Mouse (Mus musculus) liver (tissue): ENCODE results near the gene Slit1.
A peak's percentile ranks its signal among the peaks of the same experiment; 100 is the strongest.

Experiments
- DNase-seq: peaks from one replicate; pipeline ENCODE4 v3.0.0-alpha.2; 2020; ENCODE audit warnings: mixed read lengths

The Slit1 gene

DNA sequence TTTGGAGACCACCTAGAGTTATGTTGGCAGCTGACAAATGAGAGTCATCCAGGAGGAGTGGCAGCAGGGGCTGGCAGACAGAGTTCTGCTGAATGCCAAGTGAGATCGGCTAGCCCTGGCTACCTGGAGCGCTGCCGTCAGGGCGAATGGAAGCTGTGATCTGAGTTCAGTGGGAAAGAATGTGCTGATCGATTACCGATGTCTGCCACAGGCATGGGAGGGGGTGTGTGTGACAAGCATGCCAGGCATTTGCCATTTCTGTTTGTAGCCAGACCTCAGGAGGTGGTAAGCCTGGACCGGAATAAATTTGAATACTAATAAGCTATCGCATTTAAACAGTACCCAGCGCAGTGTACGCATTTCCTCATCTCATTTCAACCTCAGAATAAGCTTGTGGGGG is 91.5 kb downstream of the Slit1 start:
- DNase-seq: no peak

DNA sequence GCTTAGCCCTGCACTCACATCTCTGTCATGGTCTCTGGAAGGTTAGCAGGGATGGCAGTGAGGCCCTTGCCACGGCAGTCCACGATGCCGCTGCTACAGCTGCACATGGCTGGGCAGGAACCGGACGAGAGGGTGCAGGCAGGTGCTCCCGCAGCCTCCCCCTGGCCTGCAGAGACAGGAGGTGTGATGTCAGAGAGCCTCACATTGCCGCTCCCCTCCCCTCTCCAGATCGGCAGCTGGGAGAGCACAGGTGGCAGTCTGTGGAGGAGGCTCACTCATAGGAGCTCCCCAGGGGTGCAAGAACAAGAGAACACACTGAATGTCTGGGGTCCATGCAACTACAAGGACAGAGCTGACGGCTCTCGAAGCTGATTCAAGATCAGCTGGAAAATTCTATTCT is 94.1 kb downstream of the Slit1 start:
- DNase-seq: no peak

DNA sequence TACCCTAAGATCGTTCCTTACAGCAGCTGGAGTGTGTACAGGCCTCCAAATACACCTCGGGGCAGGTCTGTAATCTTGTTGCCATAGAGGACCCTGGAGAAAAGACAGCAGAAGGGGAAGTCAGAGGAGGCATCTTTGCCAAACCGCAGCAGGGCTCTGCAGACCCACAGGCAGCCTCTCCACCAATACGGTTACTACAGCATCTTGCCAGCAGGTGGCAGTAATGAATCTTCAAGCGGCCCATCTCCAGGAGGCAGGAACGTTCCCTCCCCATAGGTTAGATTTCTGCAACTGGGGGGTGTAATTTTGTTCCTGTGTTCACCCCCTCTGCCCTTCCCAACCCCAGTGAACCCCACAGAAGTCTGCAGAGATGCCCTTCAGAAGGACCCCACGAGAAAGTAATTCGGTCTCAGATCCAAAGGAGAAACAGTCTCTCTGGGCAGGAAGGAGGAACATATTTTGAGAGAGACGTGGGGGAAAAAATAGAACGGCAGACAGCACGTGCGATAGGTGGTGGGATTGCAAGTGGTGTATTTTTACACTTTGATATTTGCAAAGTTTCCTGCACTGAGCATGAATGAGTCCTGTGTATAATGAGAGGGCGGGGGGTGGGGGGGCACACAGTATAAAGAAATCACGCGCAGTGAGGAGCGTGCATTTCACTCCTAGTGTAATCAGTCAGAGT is 96.4 kb downstream of the Slit1 start:
- peak; percentile 68 for DNase-seq

DNA sequence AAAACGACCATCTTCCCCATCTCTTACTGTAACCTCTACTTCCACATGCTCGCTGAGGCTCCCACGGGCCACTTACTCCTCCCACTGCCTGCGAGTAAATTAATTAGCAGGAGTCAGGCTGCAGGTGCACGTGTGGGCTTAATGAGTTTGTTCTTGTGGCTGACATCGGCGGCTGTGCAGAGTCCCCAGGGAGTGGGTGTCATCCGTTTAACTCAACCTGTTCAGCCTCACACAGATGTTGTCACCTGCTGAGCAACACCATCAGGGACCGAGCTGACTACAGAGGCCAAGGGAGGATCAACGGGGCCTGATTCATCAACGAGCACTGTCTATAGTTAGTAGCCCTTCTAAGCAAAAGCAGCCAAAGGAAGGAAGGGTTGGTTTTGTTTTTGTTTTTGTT is 100.5 kb downstream of the Slit1 start:
- DNase-seq: no peak

DNA sequence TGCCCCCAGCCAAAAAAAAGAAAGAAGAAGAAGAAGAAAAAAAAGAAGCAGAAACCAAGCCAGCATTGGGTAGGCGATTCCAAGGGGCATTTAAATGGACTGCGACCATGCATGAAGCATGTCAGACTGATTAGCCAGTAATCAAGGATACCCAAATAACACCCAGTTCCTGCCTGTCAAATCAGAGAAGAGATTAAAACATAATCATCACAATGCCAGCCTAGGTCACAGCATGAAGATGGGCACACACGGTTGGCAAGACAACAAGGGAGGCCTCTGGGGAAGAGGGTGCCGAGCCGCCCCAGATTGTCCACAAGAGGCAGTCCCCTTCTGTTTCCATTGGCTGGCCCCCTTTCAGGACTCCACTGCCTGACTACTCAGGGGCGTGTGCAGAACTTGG is 108.5 kb downstream of the Slit1 start:
- DNase-seq: no peak

DNA sequence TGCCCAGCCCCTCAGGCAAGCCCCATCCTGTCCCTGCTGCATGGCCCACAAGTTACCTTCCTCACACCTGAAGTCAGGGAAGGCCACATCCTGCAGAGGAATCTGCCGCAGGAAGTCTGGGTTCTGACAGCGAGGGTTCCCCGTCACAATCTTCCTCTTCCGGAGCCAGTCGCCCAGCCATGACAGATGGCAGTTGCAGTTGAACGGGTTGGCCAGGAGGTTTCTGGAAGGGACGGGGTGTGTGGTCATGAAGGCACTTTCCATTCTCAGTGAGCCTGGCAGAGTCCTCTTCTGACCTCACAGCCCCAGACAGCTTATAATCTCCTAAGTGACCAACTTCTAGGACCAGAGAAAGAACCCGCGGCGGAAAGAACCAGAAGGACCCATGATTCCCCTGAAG is 109.4 kb downstream of the Slit1 start:
- DNase-seq: no peak

DNA sequence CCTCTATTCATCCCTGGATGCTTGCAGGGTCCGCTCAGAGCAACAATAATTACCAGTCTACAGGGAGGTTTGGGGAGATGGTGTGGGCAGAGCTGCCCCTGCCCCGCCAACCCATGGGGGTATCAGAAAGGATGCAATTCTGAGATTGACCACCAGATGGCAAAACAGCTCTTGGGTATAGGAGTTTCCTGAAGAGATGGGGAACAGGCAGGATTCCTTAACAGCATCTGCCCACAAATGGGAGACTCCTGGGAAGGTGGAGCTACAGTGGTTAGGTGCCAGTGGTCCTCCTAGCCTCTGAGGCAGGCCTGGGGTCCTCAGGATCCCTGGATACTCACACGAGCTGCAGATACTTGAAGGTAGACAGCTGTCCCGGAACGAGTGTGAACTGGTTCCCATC is 113.9 kb downstream of the Slit1 start:
- DNase-seq: no peak

DNA sequence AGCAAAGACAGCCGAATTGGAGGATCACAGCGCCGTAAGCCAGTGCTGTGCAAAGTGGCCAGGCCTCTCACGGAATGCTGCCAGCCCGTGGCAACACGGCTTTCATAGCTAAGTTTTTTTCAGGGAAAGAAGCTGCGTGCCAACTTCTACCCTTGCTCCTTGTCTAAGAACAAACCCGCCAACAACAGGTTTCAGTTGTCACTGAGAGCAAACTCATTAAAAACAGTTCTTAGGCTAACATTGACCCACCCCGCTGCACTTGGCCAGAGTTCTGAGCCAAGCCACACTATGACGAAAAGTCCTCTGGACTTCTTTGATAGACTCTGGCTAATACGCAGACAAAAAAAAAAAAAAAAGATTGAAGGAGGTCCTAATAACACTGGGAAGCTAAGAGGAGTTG is 114.5 kb downstream of the Slit1 start:
- no peak for DNase-seq

DNA sequence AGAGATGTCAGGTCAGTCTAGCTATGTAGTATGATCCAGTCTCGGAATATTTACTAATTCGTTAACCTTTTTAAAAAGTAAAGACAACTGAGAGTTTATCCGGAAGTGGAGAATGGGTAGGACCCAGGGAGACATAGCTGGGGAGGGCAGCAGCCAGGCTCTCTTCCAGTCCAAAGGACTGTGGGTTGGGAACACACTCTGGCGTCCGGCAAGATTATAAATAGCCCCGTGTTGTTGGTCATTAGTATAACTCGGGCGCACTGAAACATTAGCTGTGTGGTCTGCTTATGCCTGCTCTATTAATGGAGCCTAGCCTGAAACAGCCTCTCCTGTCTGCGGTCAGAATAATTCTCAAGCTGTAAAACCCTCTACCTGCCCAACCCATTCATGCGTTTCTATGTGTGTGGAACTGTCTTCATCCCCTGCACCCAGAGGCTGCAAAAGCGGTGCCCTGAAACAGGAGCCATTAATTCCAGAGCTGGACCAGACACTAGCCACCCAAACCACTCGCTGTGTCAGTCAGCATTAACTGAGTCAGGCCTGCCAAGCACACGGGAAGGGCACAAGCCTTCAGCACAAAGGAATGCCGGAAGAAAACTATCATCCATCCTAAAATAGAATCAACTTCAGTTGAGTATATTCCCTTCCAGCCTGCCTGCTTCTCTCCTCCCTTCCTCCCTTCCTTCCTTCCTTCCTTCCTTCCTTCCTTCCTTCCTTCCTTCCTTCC is 122.9 kb downstream of the Slit1 start:
- DNase-seq: no peak

DNA sequence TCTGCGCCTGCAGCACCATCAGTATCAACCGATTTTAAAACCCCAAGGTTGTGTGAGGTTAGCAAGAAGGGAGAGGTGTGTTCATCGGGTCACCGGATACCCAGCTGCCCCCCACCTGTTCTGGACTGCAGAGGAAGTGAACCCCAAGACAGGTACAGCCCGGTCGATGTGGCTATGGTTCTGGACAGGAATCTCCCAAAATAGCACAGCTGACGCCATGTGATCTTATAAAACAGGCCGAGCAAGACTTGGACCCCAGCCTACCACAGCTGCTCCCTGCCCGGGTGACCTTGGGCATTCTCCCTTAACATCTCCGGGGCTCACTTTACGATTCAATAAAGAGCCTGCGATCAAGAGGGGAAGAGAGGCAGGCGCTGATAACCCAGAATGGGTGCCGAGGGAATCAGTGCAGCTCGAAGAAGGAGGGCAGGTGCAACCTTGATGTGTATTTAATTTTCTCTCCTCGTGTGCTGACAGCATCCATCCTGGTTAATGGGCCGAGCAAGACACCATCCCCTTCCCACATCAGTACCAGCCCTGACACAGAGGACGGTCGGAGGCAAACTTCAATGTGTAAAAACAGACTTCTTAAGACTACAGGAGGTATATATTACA is 124.6 kb downstream of the Slit1 start:
- no peak for DNase-seq

DNA sequence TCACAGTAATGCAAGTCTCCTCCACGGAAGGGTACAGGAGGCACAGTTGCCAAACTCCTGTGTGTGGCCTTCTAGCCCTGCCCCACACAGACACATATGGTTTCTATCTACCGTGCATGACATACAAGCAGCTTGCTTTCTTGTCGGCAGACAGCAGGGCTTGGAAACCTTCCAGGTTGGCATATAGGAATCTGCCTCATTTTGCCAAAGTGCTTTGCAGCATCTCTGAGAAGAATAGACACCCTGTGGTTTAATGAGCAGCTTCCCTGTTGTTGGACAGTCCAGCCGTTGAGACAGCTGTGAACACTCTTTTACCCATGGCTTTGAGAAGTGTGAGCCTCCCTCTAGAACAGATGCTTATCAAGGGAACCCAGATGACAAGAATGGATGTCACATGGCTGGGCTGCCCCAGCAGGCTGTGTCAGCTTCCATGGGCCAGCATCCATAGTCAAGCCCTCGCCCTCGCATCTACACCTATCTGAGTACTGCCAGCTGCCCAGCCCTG is 125.3 kb downstream of the Slit1 start:
- DNase-seq: no peak

DNA sequence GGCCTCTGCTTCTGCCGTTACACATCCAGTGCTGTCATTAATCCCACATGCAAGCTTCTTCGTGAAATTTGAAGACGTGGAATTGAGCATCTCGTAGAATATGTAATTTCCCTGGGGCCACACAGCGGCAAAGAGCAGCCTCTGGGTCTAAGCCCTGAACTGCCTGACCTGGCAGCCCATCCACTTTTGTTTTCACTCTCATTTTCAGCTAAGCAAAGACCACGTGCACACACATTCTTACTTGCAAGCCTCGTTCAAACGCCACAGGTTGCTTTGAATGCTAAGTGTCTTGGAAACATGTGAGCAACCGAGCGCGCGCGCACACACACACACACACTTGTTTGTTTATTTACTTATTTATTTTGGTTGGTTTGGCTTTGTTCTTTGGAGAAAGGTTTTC is 126.4 kb downstream of the Slit1 start:
- DNase-seq: no peak

DNA sequence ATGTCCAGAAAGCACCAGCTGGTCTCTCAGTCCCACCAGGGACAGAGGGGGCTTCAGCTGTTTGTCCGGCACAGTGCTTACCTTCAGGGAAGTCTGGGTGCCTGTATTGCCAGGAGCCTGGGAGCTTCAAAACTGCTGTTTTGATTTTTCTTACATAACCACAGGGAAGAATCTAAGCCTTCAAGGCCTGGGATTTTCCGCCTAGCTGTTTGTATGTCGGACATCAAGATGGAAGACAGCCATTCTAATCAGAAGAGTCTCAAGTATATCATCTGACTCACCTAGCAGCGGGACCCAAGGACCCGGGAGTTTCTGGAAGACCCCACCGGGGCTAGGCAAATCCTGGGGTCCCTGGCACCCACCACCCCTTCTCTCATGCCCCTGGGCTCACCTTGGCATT is 127.2 kb downstream of the Slit1 start:
- no peak for DNase-seq

DNA sequence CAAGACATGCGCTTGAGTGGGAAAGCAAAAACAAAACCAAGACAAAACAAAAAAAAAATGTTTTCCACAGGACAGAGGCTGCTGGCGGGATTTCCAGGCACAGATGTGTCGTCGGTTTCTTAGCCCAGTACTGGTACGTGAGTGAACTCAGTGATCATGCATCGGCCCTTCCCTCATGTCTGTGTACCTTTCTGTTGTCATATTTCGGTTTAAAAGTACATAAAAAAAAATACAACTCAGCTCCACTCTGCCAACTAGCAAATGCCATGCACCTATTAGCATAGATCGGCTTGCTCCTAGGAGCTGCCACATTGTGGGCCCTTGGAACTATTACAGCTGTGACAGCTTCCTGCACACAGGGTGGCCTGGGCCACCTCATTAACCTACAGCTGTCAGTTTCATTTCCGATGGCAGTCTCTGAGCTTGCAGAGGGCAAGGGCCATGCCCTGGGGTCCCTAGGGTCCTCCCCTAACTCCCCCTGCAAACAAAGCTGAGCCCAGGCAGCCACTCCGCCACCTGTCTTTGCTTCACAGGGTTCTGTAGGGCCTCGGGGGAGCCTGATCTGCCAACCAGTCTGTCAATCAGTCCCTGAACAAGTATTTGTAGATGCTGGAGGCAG is 127.8 kb downstream of the Slit1 start:
- DNase-seq: no peak

DNA sequence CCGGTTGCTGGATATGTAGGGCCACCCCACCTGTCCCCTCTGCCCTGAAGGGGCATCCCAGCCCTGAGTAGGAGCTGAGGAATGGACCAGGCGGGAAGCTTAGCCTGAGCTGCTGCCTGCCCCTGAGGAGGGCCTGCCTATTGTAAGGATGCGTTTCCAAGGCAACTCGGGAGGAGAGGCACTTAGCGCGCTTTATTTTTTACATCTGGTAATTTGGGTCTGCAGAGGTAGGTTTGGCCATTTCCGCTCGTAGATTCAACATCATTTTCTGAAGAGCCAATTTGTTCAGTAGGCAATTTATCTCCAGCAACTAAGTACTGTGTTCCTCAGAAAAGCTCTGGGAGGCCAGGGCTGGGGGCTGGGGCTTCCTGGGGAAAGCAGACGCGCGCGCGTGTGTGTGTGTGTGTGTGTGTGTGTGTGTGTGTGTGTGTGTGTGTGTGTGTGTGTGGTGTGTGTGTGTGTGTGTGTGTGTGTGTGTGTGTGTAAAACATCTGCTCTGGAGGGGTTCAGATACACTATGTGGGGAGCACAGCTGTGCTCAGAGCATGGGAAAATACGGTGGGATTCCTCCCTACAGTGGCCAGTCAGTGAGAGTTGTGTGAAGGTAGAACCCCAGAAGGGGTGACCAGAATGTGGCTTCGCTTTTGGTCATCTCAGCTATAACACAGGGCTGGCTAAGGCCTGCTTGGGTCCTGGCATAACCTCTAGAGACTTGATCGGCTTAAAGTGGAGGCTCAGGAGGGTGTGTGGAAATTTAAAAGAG is 130.0 kb downstream of the Slit1 start:
- no peak for DNase-seq

DNA sequence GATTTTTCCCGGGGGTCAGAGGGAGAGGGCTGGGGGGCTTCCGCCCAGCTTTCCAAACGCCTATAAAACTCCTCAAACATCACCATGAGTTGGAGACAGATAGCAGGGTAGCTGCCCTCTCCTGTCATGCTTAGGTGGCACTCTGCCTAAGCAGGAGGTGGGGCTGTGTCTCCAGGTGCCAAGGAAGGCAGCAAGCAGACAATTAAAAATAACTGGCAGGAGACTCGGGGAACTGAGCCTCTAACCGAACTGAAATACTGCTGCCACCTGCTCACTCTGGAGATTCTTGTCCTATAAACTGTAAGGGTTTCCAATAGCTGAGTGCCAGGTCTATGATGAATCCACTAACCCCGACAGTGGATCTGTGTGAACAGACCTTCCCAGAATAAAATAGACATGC is 131.8 kb downstream of the Slit1 start:
- DNase-seq: no peak

DNA sequence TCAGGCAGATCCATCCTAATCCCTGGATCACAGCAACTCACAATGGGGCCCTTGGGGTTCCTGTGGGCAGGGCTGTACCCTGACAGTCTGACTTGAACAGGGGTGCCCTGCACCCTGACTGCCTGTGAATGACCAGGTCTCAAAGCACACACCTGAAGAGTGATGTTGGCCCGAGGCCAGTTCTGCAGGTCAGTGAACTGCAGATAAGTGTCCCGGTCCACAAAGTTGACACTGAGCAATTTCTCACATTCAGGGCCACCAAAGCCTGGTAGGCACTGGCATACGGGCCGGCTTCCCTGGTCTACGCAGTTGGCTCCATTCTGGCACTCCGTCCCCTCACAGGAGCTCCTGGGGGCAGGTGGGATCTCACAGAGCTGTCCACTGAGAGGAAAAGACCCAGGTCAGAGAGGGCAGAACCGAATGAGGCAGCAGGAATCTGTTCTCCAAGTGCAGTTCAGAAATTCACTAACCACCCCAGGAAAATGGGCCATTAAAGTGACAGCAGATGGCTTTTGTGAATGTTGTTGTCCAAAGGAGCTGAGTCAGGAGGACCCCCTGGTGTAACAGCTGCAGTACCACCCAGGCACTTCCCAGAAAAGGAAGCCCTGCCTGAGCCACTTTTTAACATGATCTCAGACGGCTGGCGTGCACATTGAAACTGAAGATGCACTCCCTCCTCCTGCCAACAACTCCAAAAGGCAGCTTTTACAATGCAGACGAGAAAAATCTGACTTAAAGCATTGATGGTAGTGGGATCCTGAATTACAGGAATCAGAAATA is 137.1 kb downstream of the Slit1 start:
- no peak for DNase-seq

DNA sequence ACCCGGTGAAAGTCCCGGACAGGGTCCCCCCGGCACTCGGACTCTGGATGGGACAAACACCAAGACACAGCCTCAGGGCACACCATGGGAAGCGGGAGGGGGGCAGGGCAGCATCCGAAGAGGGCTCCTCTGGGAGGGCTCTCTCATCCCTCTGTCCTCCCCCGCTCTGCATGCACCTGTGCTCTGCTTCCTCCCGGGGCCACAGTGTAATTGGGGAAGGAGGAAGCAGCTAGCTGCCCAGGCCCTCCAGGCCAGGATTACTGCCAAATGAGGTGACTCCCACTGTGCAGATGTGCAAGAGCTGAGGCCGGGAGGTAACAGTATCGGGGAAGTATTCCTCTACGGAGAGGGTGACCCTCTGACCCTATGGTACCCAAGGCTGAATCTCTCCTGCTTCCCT is 142.8 kb downstream of the Slit1 start:
- DNase-seq: no peak

DNA sequence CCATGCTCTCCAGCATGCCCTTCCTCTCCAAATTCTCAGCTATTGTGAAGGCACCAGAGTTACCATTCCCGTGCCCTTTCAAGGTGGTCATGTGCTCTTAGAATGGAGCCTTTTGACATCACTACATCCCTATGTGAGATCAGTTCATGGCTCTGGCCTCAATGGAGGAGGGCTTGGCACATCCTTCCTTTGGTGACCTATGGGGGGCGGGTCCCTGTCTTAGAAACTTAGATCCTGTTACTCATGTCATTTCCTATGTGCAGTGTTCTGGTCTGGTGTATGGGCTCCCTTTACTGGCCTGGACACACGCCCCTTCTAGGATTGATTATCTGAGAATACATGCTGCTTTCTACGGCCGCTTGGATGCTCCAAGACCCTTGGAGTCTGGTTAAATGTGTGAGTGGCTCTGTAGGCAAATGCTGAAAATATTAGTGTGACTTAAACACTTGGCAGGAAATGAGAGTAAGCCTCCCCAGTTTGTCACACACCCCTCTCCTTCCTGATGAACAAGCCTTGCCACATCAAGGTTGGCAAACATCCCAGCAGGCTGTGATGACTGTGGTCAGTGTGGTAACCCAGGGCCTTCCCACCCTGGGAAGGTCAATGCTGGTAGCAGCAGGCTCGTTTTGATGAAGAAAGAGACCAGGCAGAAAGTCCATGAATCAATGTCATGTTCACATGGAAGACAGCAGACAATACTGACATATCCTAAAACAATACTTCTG is 146.1 kb downstream of the Slit1 start:
- DNase-seq: peak; percentile 29

DNA sequence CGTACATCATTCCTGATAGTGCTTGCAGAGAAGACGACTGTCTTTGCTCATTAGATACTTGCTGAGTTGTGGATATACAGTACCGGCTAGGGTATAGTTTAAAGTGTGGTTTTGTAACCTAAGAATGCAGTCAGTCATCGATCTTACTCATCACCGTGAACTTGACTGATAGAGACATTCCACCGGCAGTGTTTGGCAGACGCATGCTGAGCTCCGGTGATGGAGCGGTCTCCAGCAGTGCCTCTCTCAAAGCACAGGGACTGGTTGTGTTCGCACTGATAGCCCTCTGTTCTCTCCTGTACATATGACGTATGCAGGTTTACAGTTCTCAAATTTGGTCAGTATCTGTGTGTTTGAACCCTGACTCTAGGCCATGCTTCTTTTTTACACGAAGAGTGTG is 151.7 kb downstream of the Slit1 start:
- no peak for DNase-seq

DNA sequence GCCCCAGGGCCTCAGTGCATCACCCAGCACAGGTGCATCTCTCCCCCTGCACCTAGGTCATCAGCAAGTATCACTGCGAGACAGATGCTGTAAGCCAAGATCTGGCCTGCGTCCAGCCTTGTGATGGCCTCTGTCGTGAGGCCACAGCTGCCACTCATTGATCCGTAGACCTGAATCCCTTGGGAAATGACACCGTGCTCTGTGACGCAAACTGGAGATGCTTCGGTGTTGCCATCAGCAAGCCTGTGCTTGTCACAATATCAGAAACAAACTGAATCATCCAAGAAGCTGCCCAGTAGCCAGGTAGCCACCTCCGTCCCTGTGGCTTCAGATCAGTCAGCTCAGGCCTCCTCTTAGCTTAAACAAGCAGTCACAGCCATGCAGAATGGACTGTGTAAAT is 153.8 kb downstream of the Slit1 start:
- DNase-seq: no peak
